Mouse (Mus musculus): ENCODE results near the gene Tor3a.

DNA sequence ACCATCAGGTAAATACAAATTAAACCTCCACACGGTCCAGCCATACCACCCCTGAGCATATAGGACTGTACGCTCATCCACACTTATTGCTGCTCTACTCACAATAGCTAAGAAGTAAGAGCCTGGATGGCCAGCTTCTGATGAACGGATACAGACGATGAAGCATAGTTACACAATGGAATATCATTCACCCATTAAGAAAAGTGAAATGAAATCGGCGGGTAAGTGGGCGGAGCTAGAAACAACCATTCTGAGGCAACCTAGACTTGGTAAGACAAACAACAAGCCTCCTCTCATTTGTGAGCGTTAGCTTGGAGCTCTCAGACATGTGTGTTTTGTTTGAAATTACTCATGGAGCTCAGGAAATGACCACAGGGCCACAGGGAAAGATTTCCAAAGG lies 8.4 kb downstream of the Tor3a start:
- no peak for TF ChIP-seq CTCF (IDR thresholded peaks at IDR 0.05; ENCODE audit: borderline replicate concordance, extremely low read depth, insufficient read depth, insufficient read length)
- TF ChIP-seq POLR2A (IDR thresholded peaks at IDR 0.05; ENCODE audit: borderline replicate concordance, extremely low read depth, insufficient read depth, insufficient read length, poor library complexity, severe bottlenecking): no peak

Data from brain, embryonic 14.5 days (tissue).